Mouse (Mus musculus) megakaryocyte, embryonic 14.5 days (primary cell): ENCODE measurements around the gene Zkscan8. TPM values are rescaled to one million over a fixed set of nuclear protein-coding genes. Genes with fewer than 3 reads are reported as not detected.
"Not testable (repeated sequence)": the region's sequence is repeated elsewhere in the genome, so short reads cannot be mapped to it uniquely, and the experiment has no call there.

Source experiments
- H3K27me3 ChIP-seq: replicated peaks from 2 replicates; pipeline ENCODE3; 2012; ENCODE audit warnings: inconsistent platforms
- H3K36me3 ChIP-seq: replicated peaks from 2 replicates; pipeline ENCODE3; 2012; ENCODE audit warnings: low read length, inconsistent platforms, mixed read lengths
- H3K4me1 ChIP-seq: 2 replicates; pipeline ENCODE4 v1.6.1; 2012; ENCODE audit warnings: inconsistent platforms
- H3K4me3 ChIP-seq: replicated peaks from 2 replicates; pipeline ENCODE3; 2012; ENCODE audit warnings: moderate library complexity, mild to moderate bottlenecking, inconsistent platforms
- H3K9me3 ChIP-seq: 2 replicates; pipeline ENCODE4 v1.6.1; 2012; ENCODE audit warnings: inconsistent platforms
- FLI1 ChIP-seq: IDR thresholded peaks from 2 replicates; pipeline ENCODE4 v1.6.1; 2012; ENCODE audit warnings: low read length, inconsistent platforms, mixed read lengths
- GATA1 ChIP-seq: IDR thresholded peaks from 3 replicates; pipeline ENCODE4 v1.6.1; 2012; ENCODE audit warnings: mixed read lengths, low read length, inconsistent platforms, borderline replicate concordance
- polyA plus RNA-seq: library from polyadenylated mRNA; stranded (reverse); fragments of >175 nt; gene quantifications from 2 replicates; pipeline ENCODE4 v1.2.3, GENCODE M21; 2012; ENCODE audit warnings: low replicate concordance; ENCODE audit not compliant: insufficient read depth

Zkscan8 gene
- polyA plus RNA-seq, 1 experiment, result 0.20 TPM

DNA sequence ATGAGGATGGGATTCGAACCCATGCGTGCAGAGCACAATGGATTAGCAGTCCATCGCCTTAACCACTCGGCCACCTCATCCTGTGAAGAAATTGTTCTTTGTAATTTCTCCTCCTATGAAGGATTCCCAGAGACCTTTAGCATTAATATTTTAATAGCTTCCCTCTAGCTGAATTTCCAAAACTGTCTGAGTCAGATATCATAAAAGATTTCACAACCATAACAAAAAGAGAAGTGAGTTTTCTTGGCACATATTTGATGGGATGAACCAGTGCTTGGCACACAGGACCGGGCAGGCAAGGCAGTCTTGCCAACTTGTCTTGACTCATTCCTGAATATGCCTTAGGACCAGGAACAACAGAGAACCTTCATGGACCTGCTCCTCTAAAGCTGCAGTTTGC lies 38.1 kb downstream of the Zkscan8 start:
- Histone ChIP-seq H3K36me3 (no peaks in the 10 kb centered on the region), H3K4me1 (no peaks in the 10 kb centered on the region), H3K27me3 (peaks cover 1% of the 10 kb centered on the region), H3K9me3 (0 out of 2 replicates have a peak, but pooled peaks cover 3% of the 10 kb centered on the region), H3K4me3 (no peak overlapping the region)
- TF ChIP-seq FLI1 (no peak), GATA1 (no peak)

DNA sequence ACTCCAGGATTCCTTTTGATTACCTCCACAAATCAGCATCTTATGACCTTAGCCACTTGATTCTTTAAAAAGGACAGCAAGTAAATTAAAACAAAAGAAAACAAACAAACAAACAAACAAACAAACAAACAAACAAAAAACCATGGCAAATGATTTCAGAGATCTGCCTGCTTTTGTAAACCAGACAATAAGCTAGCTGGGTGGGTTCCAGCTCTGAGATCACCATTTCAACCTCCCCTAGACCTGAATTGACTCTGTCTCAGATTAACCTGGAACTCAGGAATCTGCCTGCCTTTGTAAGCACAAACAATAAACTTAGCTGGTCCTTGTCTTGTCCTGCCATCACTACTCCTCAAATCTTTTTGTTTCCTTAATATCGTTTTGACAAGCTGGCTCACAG lies 44.0 kb downstream of the Zkscan8 start:
- Histone ChIP-seq H3K9me3 (peaks cover 9% of the 10 kb centered on the region), H3K36me3 (peaks cover 7% of the 10 kb centered on the region), H3K27me3 (peaks cover 1% of the 10 kb centered on the region), H3K4me1 (peaks cover 5% of the 10 kb centered on the region; the same call in 1 of the 2 replicates), H3K4me3 (no peak overlapping the region)
- TF ChIP-seq GATA1, result no peak
- TF ChIP-seq FLI1, result no peak

DNA sequence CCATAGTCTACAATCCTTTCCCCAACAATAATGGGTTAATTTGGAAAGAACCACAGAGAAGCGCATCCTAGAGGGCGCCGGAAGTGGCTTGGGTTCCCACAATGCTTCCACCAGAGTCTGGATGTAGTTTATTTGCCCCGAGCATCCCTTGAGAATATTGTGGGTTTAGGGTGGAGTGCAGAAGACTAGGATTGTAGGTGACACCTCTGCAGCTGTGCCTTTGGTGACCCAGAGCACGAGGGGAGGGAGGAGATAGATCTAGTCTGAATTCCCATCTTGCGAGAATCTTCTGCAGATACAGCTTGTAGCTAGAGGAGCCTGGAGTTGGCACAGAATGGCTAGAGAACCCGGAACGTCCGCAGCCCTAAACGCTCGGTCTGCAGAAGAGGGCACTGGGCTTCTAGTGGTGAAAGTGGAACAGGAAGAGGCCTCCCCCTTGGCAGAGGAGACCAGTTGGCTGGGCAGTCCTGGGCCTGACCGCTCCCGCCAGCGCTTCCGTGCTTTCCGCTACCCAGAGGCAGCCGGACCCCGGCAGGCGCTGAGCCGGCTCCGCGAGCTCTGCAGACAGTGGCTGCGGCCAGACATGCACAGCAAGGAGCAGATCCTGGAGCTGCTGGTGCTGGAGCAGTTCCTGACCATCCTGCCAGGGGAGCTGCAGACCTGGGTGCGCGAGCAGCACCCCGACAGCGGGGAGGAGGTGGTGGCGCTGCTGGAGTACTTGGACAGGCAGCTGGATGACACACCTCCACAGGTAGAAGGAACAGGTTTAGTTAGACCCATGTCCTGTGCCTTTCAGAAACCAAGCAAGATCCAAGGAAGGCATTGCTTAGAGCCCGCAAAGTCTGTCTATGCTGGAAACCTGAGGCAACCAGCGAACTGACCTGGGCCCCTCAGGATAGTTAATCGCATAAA lies 51.9 kb downstream of the Zkscan8 start, which contains the start of the genes Zkscan4 and Gm10065:
Zkscan4 (plus strand) TSS at position 149 of the 912 bp plus-strand sequence.
Gm10065 (minus strand) TSS at position 683 of the 912 bp plus-strand sequence.
- Histone ChIP-seq H3K4me3 (peak within 1 kb of the TSS; percentile 86), H3K4me1 (peaks cover 26% of the 10 kb centered on the region)
- H3K9me3 ChIP-seq, H3K36me3 ChIP-seq, H3K27me3 ChIP-seq: not testable (repeated sequence)

DNA sequence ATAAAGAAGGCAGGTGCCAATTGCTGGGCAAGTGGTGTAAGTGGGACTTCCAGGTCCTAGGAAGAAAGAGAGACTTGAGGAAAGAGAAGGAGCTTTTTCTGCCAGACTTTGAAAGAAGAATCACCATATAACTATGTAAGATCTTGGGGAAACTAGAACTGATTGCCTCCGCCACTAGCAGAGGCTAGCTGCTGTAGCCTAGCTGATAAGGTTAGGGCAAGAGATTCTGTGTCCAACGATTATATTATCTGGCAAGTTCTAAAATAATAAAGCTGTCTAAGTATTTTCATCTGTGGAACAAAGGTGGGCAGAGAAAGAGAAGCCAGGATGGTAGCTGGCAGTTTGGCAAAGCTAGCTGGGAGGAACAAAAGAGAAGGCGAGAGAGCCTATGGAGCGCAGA lies 58.5 kb downstream of the Zkscan8 start:
- Histone ChIP-seq H3K4me1 (peaks cover 16% of the 10 kb centered on the region), H3K4me3 (no peak overlapping the region), H3K9me3 (no peaks in the 10 kb centered on the region), H3K27me3 (peaks cover 15% of the 10 kb centered on the region), H3K36me3 (no peaks in the 10 kb centered on the region)
- TF ChIP-seq FLI1, result no peak
- TF ChIP-seq GATA1, result no peak

DNA sequence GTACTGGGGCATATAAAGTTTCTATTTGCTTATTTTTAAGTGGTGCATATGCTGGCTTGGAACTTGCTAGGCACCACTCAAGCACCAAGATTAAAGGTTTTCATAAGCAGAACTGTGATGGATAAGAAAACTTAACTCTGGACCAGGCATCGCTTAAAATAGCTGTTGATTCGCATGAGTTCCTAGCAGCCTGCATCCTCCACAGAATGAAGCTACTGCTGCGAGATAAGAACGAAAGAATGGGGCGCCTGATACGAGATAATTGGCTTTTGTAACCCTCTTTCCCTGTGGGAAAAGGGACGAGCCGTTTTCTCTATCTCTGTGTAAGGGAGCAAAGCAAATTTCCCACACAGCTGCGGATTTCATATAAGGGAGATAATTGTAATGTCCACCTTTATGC lies 61.8 kb downstream of the Zkscan8 start:
- no peaks in the 10 kb centered on the region for H3K36me3 ChIP-seq
- peaks cover 13% of the 10 kb centered on the region for H3K27me3 ChIP-seq
- no peaks in the 10 kb centered on the region for H3K9me3 ChIP-seq
- no peak overlapping the region for H3K4me3 ChIP-seq
- TF ChIP-seq GATA1 (no peak), FLI1 (no peak)
- H3K4me1 ChIP-seq, result peaks cover 16% of the 10 kb centered on the region

DNA sequence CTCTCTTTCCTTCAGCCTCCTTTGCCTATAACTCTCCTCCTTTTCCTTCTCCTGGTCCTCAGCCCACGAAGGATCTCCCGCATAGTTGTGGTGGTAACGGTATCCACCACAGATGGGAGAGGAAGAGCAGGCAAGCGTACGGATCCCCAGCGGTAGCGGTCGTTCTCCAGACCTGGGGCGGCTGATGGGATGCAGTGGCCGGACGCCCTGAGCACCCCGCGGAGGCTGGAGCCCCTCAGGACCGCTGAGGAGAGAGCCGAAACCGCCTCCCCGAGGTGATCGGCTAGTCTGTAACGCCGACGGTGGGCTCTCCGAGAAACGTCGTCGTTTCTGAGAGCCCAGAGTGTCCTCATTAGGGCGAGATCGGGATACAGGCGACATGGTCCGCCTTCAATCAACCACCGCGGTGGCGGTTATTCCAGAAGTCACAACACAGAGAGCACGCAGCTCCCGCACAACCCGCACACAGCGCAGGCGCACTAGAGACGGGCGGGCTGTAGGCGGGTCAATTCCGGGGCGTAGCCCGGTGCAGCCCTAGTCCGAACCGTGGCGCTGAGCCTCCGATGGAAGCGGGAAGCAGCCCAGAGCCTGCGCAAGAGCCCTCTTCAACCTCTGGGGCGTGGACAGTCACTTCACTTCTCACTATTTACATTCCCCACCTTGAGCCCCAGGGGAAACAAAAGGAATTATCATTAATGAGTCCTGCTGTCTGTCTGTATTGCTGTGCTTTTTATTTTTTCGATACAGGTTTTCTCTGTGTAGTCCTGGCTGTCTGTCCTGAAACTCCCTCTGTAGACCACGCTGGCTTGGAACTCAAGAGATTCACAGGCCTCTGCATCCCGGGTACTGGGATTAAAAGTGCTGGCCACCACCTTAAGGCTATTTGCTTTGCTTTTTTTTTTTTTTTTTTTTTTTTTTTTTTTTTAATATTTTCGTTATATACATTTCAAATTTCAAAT lies 62.6 kb downstream of the Zkscan8 start, which contains the start of gene Nkapl:
Nkapl (minus strand) TSS at position 449 of the 959 bp plus-strand sequence.
- no peak for TF ChIP-seq GATA1
- no peak for TF ChIP-seq FLI1
- Histone ChIP-seq H3K36me3 (no peaks in the 10 kb centered on the region), H3K4me3 (peak within 1 kb of the TSS; percentile 94), H3K4me1 (peaks cover 13% of the 10 kb centered on the region), H3K27me3 (peaks cover 13% of the 10 kb centered on the region), H3K9me3 (peaks cover 5% of the 10 kb centered on the region; the same call in 1 of the 2 replicates)

DNA sequence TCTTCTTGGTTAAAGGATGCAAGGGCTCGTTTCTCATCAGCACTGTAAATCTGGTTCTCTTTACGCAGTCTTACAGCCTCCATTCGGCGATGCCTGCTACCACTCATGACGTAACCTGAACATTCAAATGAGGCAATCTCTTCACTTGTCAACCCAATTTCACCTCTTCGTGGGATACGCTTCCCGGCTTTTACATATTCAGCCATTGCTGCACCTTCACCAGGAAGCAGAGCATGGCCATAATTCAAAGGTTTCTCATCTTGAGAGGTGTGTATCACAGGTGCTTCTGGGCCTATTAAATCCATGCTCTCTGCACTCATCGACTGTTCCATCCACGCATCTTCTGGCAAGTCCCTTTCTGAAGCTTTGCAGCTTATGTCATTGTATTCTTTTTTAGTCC lies 63.6 kb downstream of the Zkscan8 start:
- peaks cover 11% of the 10 kb centered on the region for H3K27me3 ChIP-seq
- TF ChIP-seq FLI1 (no peak), GATA1 (no peak)
- H3K36me3 ChIP-seq, result no peaks in the 10 kb centered on the region
- no peak overlapping the region for H3K4me3 ChIP-seq
- H3K4me1 ChIP-seq, result peaks cover 12% of the 10 kb centered on the region
- peaks cover 13% of the 10 kb centered on the region; the same call in 1 of the 2 replicates for H3K9me3 ChIP-seq

Other genes starting within 250 kb of the Zkscan8 start
- not detected in 2 replicates for gene Gpx5, start 238.4 kb downstream of the Zkscan8 start, polyA plus RNA-seq
- gene Gpx6, start 219.0 kb downstream of the Zkscan8 start, polyA plus RNA-seq, result not detected in 2 replicates
- not detected in 2 replicates for gene Olfr1367, start 184.2 kb downstream of the Zkscan8 start, polyA plus RNA-seq
- 1.3 TPM in 1 of 2 replicates, not detected in the other for gene Zscan12, start 168.3 kb downstream of the Zkscan8 start, polyA plus RNA-seq
- 4.5 TPM in 1 of 2 replicates, not detected in the other for gene Zkscan3, start 128.4 kb downstream of the Zkscan8 start, polyA plus RNA-seq
- 0.07 TPM in 1 of 2 replicates, not detected in the other for gene Pgbd1, start 90.1 kb downstream of the Zkscan8 start, polyA plus RNA-seq
- 0.70 TPM in 1 of 2 replicates, not detected in the other for gene Zscan26, start 77.4 kb downstream of the Zkscan8 start, polyA plus RNA-seq
- gene Nkapl, start 62.6 kb downstream of the Zkscan8 start, polyA plus RNA-seq, result 0.92 TPM in 1 of 2 replicates, not detected in the other
- gene Zkscan4, start 52.2 kb downstream of the Zkscan8 start, polyA plus RNA-seq, result not detected in 2 replicates
- gene Gm10065, start 51.7 kb downstream of the Zkscan8 start, polyA plus RNA-seq, result not detected in 2 replicates
- gene AK157302, start 35.9 kb downstream of the Zkscan8 start, polyA plus RNA-seq, result 0.04 TPM in 1 of 2 replicates, not detected in the other
- gene Gm11273, start 29.7 kb downstream of the Zkscan8 start, polyA plus RNA-seq, result 6.5 and 41.0 TPM in 2 replicates
- not detected in 2 replicates for gene Olfr1366, start 11.7 kb upstream of the Zkscan8 start, polyA plus RNA-seq
- not detected in 2 replicates for gene Olfr1535, start 28.8 kb upstream of the Zkscan8 start, polyA plus RNA-seq
- 0.10 TPM in 1 of 2 replicates, not detected in the other for gene Olfr1364, start 50.6 kb upstream of the Zkscan8 start, polyA plus RNA-seq
- gene Olfr1362, start 82.9 kb upstream of the Zkscan8 start, polyA plus RNA-seq, result not detected in 2 replicates
- not detected in 2 replicates for gene Olfr11, start 111.4 kb upstream of the Zkscan8 start, polyA plus RNA-seq
- gene Olfr1361, start 132.3 kb upstream of the Zkscan8 start, polyA plus RNA-seq, result not detected in 2 replicates
- gene Olfr1360, start 146.3 kb upstream of the Zkscan8 start, polyA plus RNA-seq, result not detected in 2 replicates
- gene Olfr1359, start 167.0 kb upstream of the Zkscan8 start, polyA plus RNA-seq, result not detected in 2 replicates
- gene Hist1h2bl, start 185.0 kb upstream of the Zkscan8 start, polyA plus RNA-seq, result 3.6 TPM in 1 of 2 replicates, not detected in the other
- gene Hist1h2ai, start 185.3 kb upstream of the Zkscan8 start, polyA plus RNA-seq, result 46.8 and 88.4 TPM in 2 replicates
- 72.9 and 147 TPM in 2 replicates for gene Hist1h3h, start 186.5 kb upstream of the Zkscan8 start, polyA plus RNA-seq
- gene Hist1h2bm, start 190.9 kb upstream of the Zkscan8 start, polyA plus RNA-seq, result 7.3 TPM in 1 of 2 replicates, not detected in the other
- gene Hist1h4j, start 203.9 kb upstream of the Zkscan8 start, polyA plus RNA-seq, result 5.0 and 5.5 TPM in 2 replicates
- 53.8 and 106 TPM in 2 replicates for gene Hist1h4k, start 219.4 kb upstream of the Zkscan8 start, polyA plus RNA-seq
- 18.0 and 72.9 TPM in 2 replicates for gene Hist1h2ak, start 222.7 kb upstream of the Zkscan8 start, polyA plus RNA-seq
- gene Hist1h2bn, start 223.0 kb upstream of the Zkscan8 start, polyA plus RNA-seq, result 7.1 TPM in 1 of 2 replicates, not detected in the other
- gene Hist1h1b, start 249.5 kb upstream of the Zkscan8 start, polyA plus RNA-seq, result 3.0 TPM in 1 of 2 replicates, not detected in the other